Mouse (Mus musculus) intestine, embryonic 15.5 days (tissue): ENCODE data around the gene Gm17402. TPM values are rescaled to one million over a fixed set of nuclear protein-coding genes. Genes with fewer than 3 reads are reported as not detected.

Source experiments
- ATAC-seq: fragments of 200-750 bp; cut with Nextera tagmentation; 2 replicates; pipeline ENCODE4 v1.8.0; 2017; ENCODE audit warnings: moderate TSS enrichment, moderate library complexity
- H3K27ac ChIP-seq: fragments of 300-500 bp; sonication (generic); 2 replicates; pipeline ENCODE4 v1.5.1; 2015; ENCODE audit warnings: mild to moderate bottlenecking, inconsistent platforms
- H3K27me3 ChIP-seq: fragments of 300-500 bp; sonication (generic); replicated peaks from 2 replicates; pipeline ENCODE4 v1.6.1; 2015; ENCODE audit warnings: inconsistent platforms
- H3K36me3 ChIP-seq: fragments of 300-500 bp; sonication (generic); 2 replicates; pipeline ENCODE4 v1.6.1; 2015; ENCODE audit warnings: inconsistent platforms
- H3K4me1 ChIP-seq: fragments of 300-500 bp; sonication (generic); replicated peaks from 2 replicates; pipeline ENCODE4 v1.6.1; 2015; ENCODE audit warnings: inconsistent platforms
- H3K4me2 ChIP-seq: fragments of 300-500 bp; sonication (generic); replicated peaks from 2 replicates; pipeline ENCODE4 v1.6.1; 2015; ENCODE audit warnings: mild to moderate bottlenecking, inconsistent platforms
- H3K4me3 ChIP-seq: fragments of 300-500 bp; sonication (generic); replicated peaks from 2 replicates; pipeline ENCODE4 v1.5.1; 2015; ENCODE audit warnings: inconsistent platforms
- H3K9ac ChIP-seq: fragments of 300-500 bp; sonication (generic); 2 replicates; pipeline ENCODE4 v1.6.1; 2015; ENCODE audit warnings: inconsistent platforms
- H3K9me3 ChIP-seq: fragments of 300-500 bp; sonication (generic); 2 replicates; pipeline ENCODE4 v1.6.1; 2016; ENCODE audit warnings: inconsistent platforms
- WGBS: fragments of 180-500 bp; shearing (Covaris S2); methylation state at CpG from one replicate; pipeline ENCODE4 v1.1.7; 2015; 5-methylcytosine and 5-hydroxymethylcytosine counted together
- polyA plus RNA-seq: library from polyadenylated mRNA; unstranded; fragments of >200 nt; fragmentation: Nextera tagmentation; extraction: Ambion mirVana; gene quantifications from 2 replicates; pipeline ENCODE4 v1.2.1, GENCODE M21; 2015

Gm17402 gene
- polyA plus RNA-seq, 1 experiment from 2014 or later, result not detected

- H3K4me1 ChIP-seq, result no peaks in the 10 kb centered on the region
- H3K27ac ChIP-seq, result no peak overlapping the region
- H3K36me3 ChIP-seq, result no peaks in the 10 kb centered on the region
- no peak overlapping the region for H3K4me2 ChIP-seq
- H3K9ac ChIP-seq, result no peak overlapping the region
- no peaks in the 10 kb centered on the region for H3K9me3 ChIP-seq
- no peaks in the 10 kb centered on the region for H3K27me3 ChIP-seq
- no peak overlapping the region for H3K4me3 ChIP-seq
- 81% methylated on average over 12 of the region's 12 CpGs for WGBS
- ATAC-seq, result no peak
Observed at GRCm38 (mm10) chr3:67351406-67352127, 23.4 kb downstream of the Gm17402 start.

- no peak for ATAC-seq
- H3K9me3 ChIP-seq, result no peaks in the 10 kb centered on the region
- no peaks in the 10 kb centered on the region for H3K36me3 ChIP-seq
- H3K4me3 ChIP-seq, result no peak overlapping the region
- H3K27me3 ChIP-seq, result no peaks in the 10 kb centered on the region
- no peaks in the 10 kb centered on the region for H3K4me1 ChIP-seq
- H3K4me2 ChIP-seq, result no peak overlapping the region
- 73% methylated on average over 2 of the region's 2 CpGs for WGBS
- no peak overlapping the region for H3K27ac ChIP-seq
- H3K9ac ChIP-seq, result no peak overlapping the region
Observed at GRCm38 (mm10) chr3:67346674-67347073, 28.3 kb downstream of the Gm17402 start.

- no peak for ATAC-seq
- H3K4me1 ChIP-seq, result no peaks in the 10 kb centered on the region
- H3K9ac ChIP-seq, result no peak overlapping the region
- no peaks in the 10 kb centered on the region for H3K27me3 ChIP-seq
- no peak overlapping the region for H3K4me2 ChIP-seq
- no peaks in the 10 kb centered on the region for H3K36me3 ChIP-seq
- H3K9me3 ChIP-seq, result no peaks in the 10 kb centered on the region
- H3K27ac ChIP-seq, result no peak overlapping the region
- no peak overlapping the region for H3K4me3 ChIP-seq
- 8% methylated on average over 2 of the region's 2 CpGs for WGBS
Observed at GRCm38 (mm10) chr3:67344599-67344998, 30.4 kb downstream of the Gm17402 start.

- Histone ChIP-seq H3K4me3 (no peak overlapping the region), H3K4me1 (no peaks in the 10 kb centered on the region), H3K27me3 (no peaks in the 10 kb centered on the region), H3K27ac (no peak overlapping the region), H3K4me2 (no peak overlapping the region), H3K36me3 (no peaks in the 10 kb centered on the region), H3K9me3 (no peaks in the 10 kb centered on the region), H3K9ac (no peak overlapping the region)
- WGBS, result 66% methylated on average over 5 of the region's 5 CpGs
- no peak for ATAC-seq
Observed at GRCm38 (mm10) chr3:67343004-67343662, 31.8 kb downstream of the Gm17402 start.

GRCm38 (mm10) chr3:67340921-67341320, 34.0 kb downstream of the Gm17402 start:
- Histone ChIP-seq H3K4me2 (no peak overlapping the region), H3K4me3 (no peak overlapping the region), H3K27ac (no peak overlapping the region), H3K4me1 (no peaks in the 10 kb centered on the region), H3K9ac (no peak overlapping the region), H3K36me3 (no peaks in the 10 kb centered on the region), H3K27me3 (no peaks in the 10 kb centered on the region), H3K9me3 (no peaks in the 10 kb centered on the region)
- WGBS, result 75% methylated on average over 7 of the region's 7 CpGs
- ATAC-seq, result no peak

GRCm38 (mm10) chr3:67339558-67339957, 35.4 kb downstream of the Gm17402 start:
- H3K4me2 ChIP-seq, result no peak overlapping the region
- H3K4me1 ChIP-seq, result no peaks in the 10 kb centered on the region
- no peaks in the 10 kb centered on the region for H3K36me3 ChIP-seq
- no peak overlapping the region for H3K9ac ChIP-seq
- no peaks in the 10 kb centered on the region for H3K27me3 ChIP-seq
- H3K4me3 ChIP-seq, result no peak overlapping the region
- H3K27ac ChIP-seq, result no peak overlapping the region
- no peaks in the 10 kb centered on the region for H3K9me3 ChIP-seq
- ATAC-seq, result no peak
- WGBS, result 50% methylated on average over 3 of the region's 3 CpGs

- H3K9me3 ChIP-seq, result no peaks in the 10 kb centered on the region
- no peaks in the 10 kb centered on the region for H3K4me1 ChIP-seq
- H3K36me3 ChIP-seq, result no peaks in the 10 kb centered on the region
- H3K4me3 ChIP-seq, result no peak overlapping the region
- no peak for ATAC-seq
- no peak overlapping the region for H3K27ac ChIP-seq
- H3K4me2 ChIP-seq, result no peak overlapping the region
- no peaks in the 10 kb centered on the region for H3K27me3 ChIP-seq
- no peak overlapping the region for H3K9ac ChIP-seq
- WGBS, result 74% methylated on average over 4 of the region's 4 CpGs
Observed at GRCm38 (mm10) chr3:67322422-67322821, 52.5 kb downstream of the Gm17402 start.

Other genes starting within 250 kb of the Gm17402 start
- gene Mlf1, start 1.1 kb downstream of the Gm17402 start, polyA plus RNA-seq, result 6.8 and 9.1 TPM in 2 replicates
- gene Gfm1, start 54.9 kb upstream of the Gm17402 start, polyA plus RNA-seq, result 54.6 and 59.7 TPM in 2 replicates
- 86.8 and 92.4 TPM in 2 replicates for gene Lxn, start 88.8 kb upstream of the Gm17402 start, polyA plus RNA-seq
- gene Rarres1, start 140.4 kb upstream of the Gm17402 start, polyA plus RNA-seq, result 0.67 and 0.95 TPM in 2 replicates
- 52.0 and 54.8 TPM in 2 replicates for gene Mfsd1, start 207.6 kb upstream of the Gm17402 start, polyA plus RNA-seq